Mouse (Mus musculus): ENCODE data around the gene Olfr94. TPM values are rescaled to one million over a fixed set of nuclear protein-coding genes. Genes with fewer than 3 reads are reported as not detected.

Olfr94 gene
- polyA plus RNA-seq, 2 experiments, result not detected

GRCm38 (mm10) chr17:37203917-37204236 is 3.1 kb upstream of the Olfr94 start:
- no peaks in the 10 kb centered on the region for H3K27me3 ChIP-seq (ENCODE audit: control insufficient read depth, insufficient read depth, low read length)
- no peaks in the 10 kb centered on the region for H3K9me3 ChIP-seq (ENCODE audit: control insufficient read depth, low read length)
- DNase-seq (ENCODE audit: low spot score) (no peak), ATAC-seq (ENCODE audit: low FRiP score, low read depth) (no peak)
- H3K4me1 ChIP-seq (ENCODE audit: control insufficient read depth, insufficient read depth, low read length), result no peaks in the 10 kb centered on the region
- no peak overlapping the region for H3K4me3 ChIP-seq (replicated peaks; ENCODE audit: low read length)
- H3K9ac ChIP-seq (ENCODE audit: low read depth, low read length, severe bottlenecking), result no peak overlapping the region
- H3K36me3 ChIP-seq (ENCODE audit: control insufficient read depth, insufficient read depth, low read length), result no peaks in the 10 kb centered on the region
- 32% methylated on average over 3 of the region's 3 CpGs for WGBS
- TF ChIP-seq POLR2A (IDR thresholded peaks at IDR 0.05; ENCODE audit: borderline replicate concordance, extremely low read depth, insufficient read depth, insufficient read length), result no peak
- H3K27ac ChIP-seq (replicated peaks; ENCODE audit: low read depth, low read length), result no peak overlapping the region
- no peak overlapping the region for H3K4me2 ChIP-seq (replicated peaks; ENCODE audit: low read depth, low read length, severe bottlenecking)

GRCm38 (mm10) chr17:37203206-37203916 is 2.6 kb upstream of the Olfr94 start:
- peak; percentile 22; the same call in 1 of the 2 replicates for TF ChIP-seq POLR2A (IDR thresholded peaks at IDR 0.05; ENCODE audit: borderline replicate concordance, extremely low read depth, insufficient read depth, insufficient read length)

DNA sequence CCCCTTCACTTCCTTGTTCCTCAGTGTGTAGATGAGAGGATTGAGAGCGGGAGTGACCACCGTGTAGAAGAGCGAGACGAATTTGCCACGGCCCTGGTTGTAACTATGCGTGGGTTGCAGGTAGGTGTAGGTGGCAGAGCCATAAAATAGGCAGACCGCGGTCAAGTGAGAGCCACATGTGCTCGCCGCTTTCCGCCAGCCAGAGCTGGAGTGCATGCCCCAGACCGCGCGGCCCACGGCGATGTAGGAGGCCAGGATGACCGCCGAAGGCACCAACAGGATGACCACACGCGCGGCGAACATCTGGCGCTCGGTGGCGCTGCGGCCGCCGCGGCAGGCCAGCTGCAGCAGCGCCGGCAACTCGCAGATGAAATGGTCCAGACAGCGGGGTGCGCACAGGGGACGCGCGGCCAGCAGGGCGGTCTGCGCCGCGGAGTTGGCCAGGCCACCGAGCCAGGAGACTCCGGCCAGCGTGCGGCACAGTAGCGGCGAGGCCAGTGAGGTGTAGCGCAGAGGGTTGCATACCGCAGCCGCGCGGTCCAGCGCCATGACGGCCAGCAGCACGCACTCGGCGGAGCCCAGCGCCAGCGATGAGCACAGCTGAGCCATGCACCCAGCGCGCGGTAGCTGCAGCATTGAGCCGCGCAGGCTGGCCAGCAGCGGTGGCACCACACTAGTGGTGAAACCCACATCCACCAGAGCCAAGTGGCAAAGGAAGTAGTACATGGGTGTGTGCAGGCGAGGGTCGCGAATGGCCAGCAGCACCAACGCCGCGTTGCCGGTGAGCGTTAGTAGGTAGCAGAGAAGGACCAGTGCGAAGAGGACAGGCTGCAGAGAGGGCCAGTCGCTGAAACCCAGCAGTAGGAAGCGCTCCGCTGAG is 3.7 kb downstream of the Olfr94 start:
- H3K36me3 ChIP-seq (ENCODE audit: control insufficient read depth, insufficient read depth, low read length), result no peaks in the 10 kb centered on the region
- WGBS, result 1% methylated on average over 75 of the region's 77 CpGs
- H3K4me3 ChIP-seq (replicated peaks; ENCODE audit: low read length), result peak overlapping the region; percentile 52
- H3K4me1 ChIP-seq (ENCODE audit: control insufficient read depth, insufficient read depth, low read length), result no peaks in the 10 kb centered on the region
- no peak overlapping the region for H3K27ac ChIP-seq (replicated peaks; ENCODE audit: low read depth, low read length)
- peak; percentile 16 for DNase-seq (ENCODE audit: low spot score)
- peak; percentile 70 for ATAC-seq (ENCODE audit: low FRiP score, low read depth)
- peaks cover 28% of the 10 kb centered on the region for H3K27me3 ChIP-seq (ENCODE audit: control insufficient read depth, insufficient read depth, low read length)
- no peak for TF ChIP-seq POLR2A (IDR thresholded peaks at IDR 0.05; ENCODE audit: borderline replicate concordance, extremely low read depth, insufficient read depth, insufficient read length)
- no peaks in the 10 kb centered on the region for H3K9me3 ChIP-seq (ENCODE audit: control insufficient read depth, low read length)
- H3K4me2 ChIP-seq (replicated peaks; ENCODE audit: low read depth, low read length, severe bottlenecking), result peak overlapping the region; percentile 98
- peak overlapping the region; percentile 50 for H3K9ac ChIP-seq (ENCODE audit: low read depth, low read length, severe bottlenecking)

More at GRCm38 (mm10) chr17:37203206-37203916, 2.6 kb upstream of the Olfr94 start:
- H3K27me3 ChIP-seq (ENCODE audit: control insufficient read depth, insufficient read depth, low read length), result peaks cover 1% of the 10 kb centered on the region; the same call in 1 of the 2 replicates
- no peak overlapping the region for H3K4me3 ChIP-seq (replicated peaks; ENCODE audit: low read length)
- H3K4me2 ChIP-seq (replicated peaks; ENCODE audit: low read depth, low read length, severe bottlenecking), result no peak overlapping the region
- no peaks in the 10 kb centered on the region for H3K4me1 ChIP-seq (ENCODE audit: control insufficient read depth, insufficient read depth, low read length)
- no peak overlapping the region for H3K9ac ChIP-seq (ENCODE audit: low read depth, low read length, severe bottlenecking)
- WGBS, result under 1% methylated on average over 4 of the region's 4 CpGs
- DNase-seq (ENCODE audit: low spot score) (peak; percentile 87), ATAC-seq (ENCODE audit: low FRiP score, low read depth) (peak; percentile 67; the same call in 1 of the 2 replicates)
- no peak overlapping the region for H3K27ac ChIP-seq (replicated peaks; ENCODE audit: low read depth, low read length)
- H3K9me3 ChIP-seq (ENCODE audit: control insufficient read depth, low read length), result no peaks in the 10 kb centered on the region
- H3K36me3 ChIP-seq (ENCODE audit: control insufficient read depth, insufficient read depth, low read length), result no peaks in the 10 kb centered on the region

GRCm38 (mm10) chr17:37194782-37195181 is 6.0 kb downstream of the Olfr94 start:
- Histone ChIP-seq H3K4me1 (ENCODE audit: control insufficient read depth, insufficient read depth, low read length) (no peaks in the 10 kb centered on the region), H3K36me3 (ENCODE audit: control insufficient read depth, insufficient read depth, low read length) (no peaks in the 10 kb centered on the region), H3K27me3 (ENCODE audit: control insufficient read depth, insufficient read depth, low read length) (peaks cover 28% of the 10 kb centered on the region), H3K9me3 (ENCODE audit: control insufficient read depth, low read length) (no peaks in the 10 kb centered on the region), H3K4me2 (replicated peaks; ENCODE audit: low read depth, low read length, severe bottlenecking) (no peak overlapping the region), H3K9ac (ENCODE audit: low read depth, low read length, severe bottlenecking) (no peak overlapping the region), H3K27ac (replicated peaks; ENCODE audit: low read depth, low read length) (no peak overlapping the region), H3K4me3 (replicated peaks; ENCODE audit: low read length) (no peak overlapping the region)
- TF ChIP-seq POLR2A (IDR thresholded peaks at IDR 0.05; ENCODE audit: borderline replicate concordance, extremely low read depth, insufficient read depth, insufficient read length), result no peak
- 84% methylated on average over 5 of the region's 5 CpGs for WGBS
- DNase-seq (ENCODE audit: low spot score) (no peak), ATAC-seq (ENCODE audit: low FRiP score, low read depth) (no peak)

DNA sequence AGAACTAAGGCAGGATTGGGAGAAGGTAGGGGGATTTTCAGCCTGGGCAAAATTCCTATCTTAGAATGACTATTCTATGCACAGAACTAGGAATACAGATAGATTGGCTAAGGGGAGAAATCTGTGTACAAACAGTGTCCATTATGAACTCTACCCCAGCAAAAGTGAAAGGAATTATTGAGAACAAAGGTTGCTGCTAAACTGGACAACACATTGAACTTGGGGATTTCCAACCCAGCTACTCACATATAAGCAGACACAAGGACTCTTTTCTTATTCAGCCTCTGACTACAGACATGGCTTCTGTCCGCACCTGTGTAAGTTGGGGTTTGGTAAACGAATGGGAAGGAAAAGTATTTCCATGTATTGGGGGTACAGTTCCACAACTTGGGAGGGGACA is 7.1 kb downstream of the Olfr94 start, which contains the start of gene Ubd:
TSS of gene Ubd (plus strand) at position 237 of the 400 bp plus-strand sequence.
- H3K4me1 ChIP-seq (ENCODE audit: control insufficient read depth, insufficient read depth, low read length), result no peaks in the 10 kb centered on the region
- no peak for TF ChIP-seq POLR2A (IDR thresholded peaks at IDR 0.05; ENCODE audit: borderline replicate concordance, extremely low read depth, insufficient read depth, insufficient read length)
- WGBS, result 89% methylated on average over 2 of the region's 2 CpGs

More for the DNA sequence above, 7.1 kb downstream of the Olfr94 start, which contains the start of gene Ubd:
- no peak within 1 kb of the TSS for H3K4me3 ChIP-seq (replicated peaks; ENCODE audit: low read length)
- H3K27ac ChIP-seq (replicated peaks; ENCODE audit: low read depth, low read length), result no peak within 1 kb of the TSS
- H3K36me3 ChIP-seq (ENCODE audit: control insufficient read depth, insufficient read depth, low read length), result no peaks in the 10 kb centered on the region
- no peak within 1 kb of the TSS for H3K9ac ChIP-seq (ENCODE audit: low read depth, low read length, severe bottlenecking)
- peaks cover 28% of the 10 kb centered on the region for H3K27me3 ChIP-seq (ENCODE audit: control insufficient read depth, insufficient read depth, low read length)
- no peak for DNase-seq (ENCODE audit: low spot score)
- ATAC-seq (ENCODE audit: low FRiP score, low read depth), result no peak
- H3K4me2 ChIP-seq (replicated peaks; ENCODE audit: low read depth, low read length, severe bottlenecking), result no peak within 1 kb of the TSS
- H3K9me3 ChIP-seq (ENCODE audit: control insufficient read depth, low read length), result no peaks in the 10 kb centered on the region
